Mouse (Mus musculus) layer of hippocampus, postnatal 25 days (tissue): Measurements from ENCODE around the gene Satl1. TPM values are rescaled to one million over a fixed set of nuclear protein-coding genes. Genes with fewer than 3 reads are reported as not detected.
A peak's percentile ranks its signal among the peaks of the same experiment; 100 is the strongest.

Experiments used
- DNase-seq, 2 experiments: peaks; one replicate each; pipeline ENCODE4 v3.0.0; 2022; ENCODE audit warnings: mixed read lengths in 2 of 2, low spot score in 1 of 2; ENCODE audit errors: extremely low spot score in 1 of 2
- total RNA-seq, 2 experiments: library from RNA; stranded (reverse); gene quantifications; 2 replicates each; pipeline ENCODE4 v1.2.3; 2021

Satl1 gene
- not detected for total RNA-seq

- no peak for DNase-seq
Observed at GRCm38 (mm10) chrX:112406679-112407078, at the start of gene Satl1. Satl1 (minus strand) TSS chrX:112406779.

GRCm38 (mm10) chrX:112438064-112438463 is 31.5 kb upstream of the Satl1 start:
- DNase-seq, result no peak

GRCm38 (mm10) chrX:112437580-112437979 is 31.0 kb upstream of the Satl1 start:
- DNase-seq, result no peak

- DNase-seq, result peak in 1 of 2 experiments; percentile 57
Observed at GRCm38 (mm10) chrX:112422998-112423397, 16.4 kb upstream of the Satl1 start.

- no peak for DNase-seq
Observed at GRCm38 (mm10) chrX:112412309-112412708, 5.7 kb upstream of the Satl1 start.

GRCm38 (mm10) chrX:112370577-112371410 is 35.8 kb downstream of the Satl1 start:
- DNase-seq, result peak in 1 of 2 experiments; percentile 13

GRCm38 (mm10) chrX:112368426-112368825 is 38.2 kb downstream of the Satl1 start:
- peak in 1 of 2 experiments; percentile 18 for DNase-seq

GRCm38 (mm10) chrX:112348395-112348791 is 58.2 kb downstream of the Satl1 start:
- no peak for DNase-seq

GRCm38 (mm10) chrX:112347467-112348394 is 58.8 kb downstream of the Satl1 start:
- DNase-seq, result no peak

- DNase-seq, result no peak
Observed at GRCm38 (mm10) chrX:112339486-112339885, 67.1 kb downstream of the Satl1 start.

Other genes with a start within 250 kb of the Satl1 start
- gene 4933403O08Rik, start 167.7 kb downstream of the Satl1 start, total RNA-seq, result not detected
- 1 to 10 TPM; 5.4 to 5.7 TPM for gene Apool, start 95.4 kb downstream of the Satl1 start, total RNA-seq
- gene 2010106E10Rik, start 88.5 kb upstream of the Satl1 start, total RNA-seq, result not detected
- gene Zfp711, start 193.7 kb upstream of the Satl1 start, total RNA-seq, result 10 to 100 TPM; 10.4 to 11.3 TPM